Mouse (Mus musculus): ENCODE measurements around the gene Tnr. TPM values are rescaled to one million over a fixed set of nuclear protein-coding genes. Genes with fewer than 3 reads are reported as not detected.

The Tnr gene
- total and polyA plus RNA-seq, 2 experiments from 2014 or later: 5.8 to 50.9 TPM

GRCm38 (mm10) chr1:159551036-159551435 lies 27.5 kb downstream of the Tnr start:
- Histone ChIP-seq H3K9me3 (ENCODE audit: low read length) (no peaks in the 10 kb centered on the region), H3K9ac (replicated peaks; ENCODE audit: low read length, poor library complexity, severe bottlenecking) (no peak overlapping the region), H3K4me2 (ENCODE audit: low read depth, low read length, poor library complexity, severe bottlenecking) (no peak overlapping the region), H3K36me3 (ENCODE audit: insufficient read depth, low read length) (no peaks in the 10 kb centered on the region), H3K4me3 (ENCODE audit: low read depth, low read length) (no peak overlapping the region), H3K27ac (ENCODE audit: low read depth, low read length) (no peak overlapping the region), H3K4me1 (ENCODE audit: insufficient read depth, low read length) (no peaks in the 10 kb centered on the region; the same call in 1 of the 2 replicates), H3K27me3 (ENCODE audit: insufficient read depth, low read length) (no peaks in the 10 kb centered on the region)
- DNase-seq (ENCODE audit: low spot score): no peak
- ATAC-seq (ENCODE audit: low FRiP score): no peak
- WGBS: 74% methylated on average over 10 of the region's 10 CpGs
- TF ChIP-seq CTCF (IDR thresholded peaks at IDR 0.05): no peak

GRCm38 (mm10) chr1:159551591-159552442 lies 28.2 kb downstream of the Tnr start:
- TF ChIP-seq CTCF (IDR thresholded peaks at IDR 0.05): 0 out of 2 replicates have a peak, but pooled peaks have one; percentile 8
- Histone ChIP-seq H3K4me2 (ENCODE audit: low read depth, low read length, poor library complexity, severe bottlenecking) (no peak overlapping the region), H3K36me3 (ENCODE audit: insufficient read depth, low read length) (no peaks in the 10 kb centered on the region), H3K9me3 (ENCODE audit: low read length) (no peaks in the 10 kb centered on the region), H3K4me1 (ENCODE audit: insufficient read depth, low read length) (no peaks in the 10 kb centered on the region; the same call in 1 of the 2 replicates), H3K27ac (ENCODE audit: low read depth, low read length) (no peak overlapping the region), H3K27me3 (ENCODE audit: insufficient read depth, low read length) (no peaks in the 10 kb centered on the region), H3K9ac (replicated peaks; ENCODE audit: low read length, poor library complexity, severe bottlenecking) (no peak overlapping the region), H3K4me3 (ENCODE audit: low read depth, low read length) (no peak overlapping the region)
- WGBS: 39% methylated on average over 17 of the region's 17 CpGs
- no peak for ATAC-seq (ENCODE audit: low FRiP score)
- peak; percentile 33 for DNase-seq (ENCODE audit: low spot score)

- H3K36me3 ChIP-seq (ENCODE audit: insufficient read depth, low read length): no peaks in the 10 kb centered on the region
- no peak overlapping the region for H3K4me3 ChIP-seq (ENCODE audit: low read depth, low read length)
- no peaks in the 10 kb centered on the region for H3K9me3 ChIP-seq (ENCODE audit: low read length)
- H3K27me3 ChIP-seq (ENCODE audit: insufficient read depth, low read length): no peaks in the 10 kb centered on the region
- H3K9ac ChIP-seq (replicated peaks; ENCODE audit: low read length, poor library complexity, severe bottlenecking): no peak overlapping the region
- DNase-seq (ENCODE audit: low spot score) (no peak), ATAC-seq (ENCODE audit: low FRiP score) (no peak)
- no peak overlapping the region for H3K4me2 ChIP-seq (ENCODE audit: low read depth, low read length, poor library complexity, severe bottlenecking)
- TF ChIP-seq CTCF (IDR thresholded peaks at IDR 0.05): no peak
- H3K27ac ChIP-seq (ENCODE audit: low read depth, low read length): no peak overlapping the region
- 64% methylated on average over 3 of the region's 3 CpGs for WGBS
- no peaks in the 10 kb centered on the region for H3K4me1 ChIP-seq (ENCODE audit: insufficient read depth, low read length)
Measured at GRCm38 (mm10) chr1:159561616-159562015, 38.0 kb downstream of the Tnr start.

GRCm38 (mm10) chr1:159565129-159565528 lies 41.6 kb downstream of the Tnr start:
- no peak overlapping the region for H3K4me2 ChIP-seq (ENCODE audit: low read depth, low read length, poor library complexity, severe bottlenecking)
- DNase-seq (ENCODE audit: low spot score) (no peak), ATAC-seq (ENCODE audit: low FRiP score) (no peak)
- 90% methylated on average over 1 of the region's 1 CpGs for WGBS
- H3K4me1 ChIP-seq (ENCODE audit: insufficient read depth, low read length): no peaks in the 10 kb centered on the region
- H3K9me3 ChIP-seq (ENCODE audit: low read length): no peaks in the 10 kb centered on the region
- H3K36me3 ChIP-seq (ENCODE audit: insufficient read depth, low read length): no peaks in the 10 kb centered on the region
- H3K4me3 ChIP-seq (ENCODE audit: low read depth, low read length): no peak overlapping the region
- H3K9ac ChIP-seq (replicated peaks; ENCODE audit: low read length, poor library complexity, severe bottlenecking): no peak overlapping the region
- no peak for TF ChIP-seq CTCF (IDR thresholded peaks at IDR 0.05)
- H3K27me3 ChIP-seq (ENCODE audit: insufficient read depth, low read length): no peaks in the 10 kb centered on the region
- H3K27ac ChIP-seq (ENCODE audit: low read depth, low read length): no peak overlapping the region

GRCm38 (mm10) chr1:159566046-159566445 lies 42.5 kb downstream of the Tnr start:
- Histone ChIP-seq H3K9me3 (ENCODE audit: low read length) (no peaks in the 10 kb centered on the region), H3K9ac (replicated peaks; ENCODE audit: low read length, poor library complexity, severe bottlenecking) (no peak overlapping the region), H3K4me1 (ENCODE audit: insufficient read depth, low read length) (no peaks in the 10 kb centered on the region), H3K27me3 (ENCODE audit: insufficient read depth, low read length) (no peaks in the 10 kb centered on the region), H3K27ac (ENCODE audit: low read depth, low read length) (no peak overlapping the region), H3K4me3 (ENCODE audit: low read depth, low read length) (no peak overlapping the region), H3K4me2 (ENCODE audit: low read depth, low read length, poor library complexity, severe bottlenecking) (no peak overlapping the region), H3K36me3 (ENCODE audit: insufficient read depth, low read length) (no peaks in the 10 kb centered on the region)
- TF ChIP-seq CTCF (IDR thresholded peaks at IDR 0.05): peak; percentile 48
- DNase-seq (ENCODE audit: low spot score) (no peak), ATAC-seq (ENCODE audit: low FRiP score) (no peak)
- 76% methylated on average over 6 of the region's 6 CpGs for WGBS

- no peaks in the 10 kb centered on the region for H3K4me1 ChIP-seq (ENCODE audit: insufficient read depth, low read length)
- H3K4me3 ChIP-seq (ENCODE audit: low read depth, low read length): no peak overlapping the region
- H3K9ac ChIP-seq (replicated peaks; ENCODE audit: low read length, poor library complexity, severe bottlenecking): no peak overlapping the region
- no peaks in the 10 kb centered on the region for H3K36me3 ChIP-seq (ENCODE audit: insufficient read depth, low read length)
- no peak overlapping the region for H3K27ac ChIP-seq (ENCODE audit: low read depth, low read length)
- no peaks in the 10 kb centered on the region for H3K27me3 ChIP-seq (ENCODE audit: insufficient read depth, low read length)
- 81% methylated on average over 7 of the region's 7 CpGs for WGBS
- no peak overlapping the region for H3K4me2 ChIP-seq (ENCODE audit: low read depth, low read length, poor library complexity, severe bottlenecking)
- ATAC-seq (ENCODE audit: low FRiP score) (no peak), DNase-seq (ENCODE audit: low spot score) (no peak)
- H3K9me3 ChIP-seq (ENCODE audit: low read length): no peaks in the 10 kb centered on the region
- TF ChIP-seq CTCF (IDR thresholded peaks at IDR 0.05): no peak
Measured at GRCm38 (mm10) chr1:159567171-159567570, 43.6 kb downstream of the Tnr start.
